Mouse (Mus musculus) splenic B cell, adult 2 months (primary cell): ENCODE measurements around the gene Adprh.
A peak's percentile ranks its signal among the peaks of the same experiment; 100 is the strongest.

ENCODE experiments used
- DNase-seq: peaks from one replicate; pipeline ENCODE4 v3.0.0-alpha.2; 2011; ENCODE audit warnings: low read depth, low spot score
- H3K27me3 ChIP-seq: 2 replicates; pipeline ENCODE4 v1.6.1; 2012; ENCODE audit warnings: mild to moderate bottlenecking, low read length, moderate library complexity, mixed read lengths; ENCODE audit not compliant: control insufficient read depth, poor library complexity, insufficient read depth, severe bottlenecking
- H3K36me3 ChIP-seq: 2 replicates; pipeline ENCODE4 v1.6.1; 2012; ENCODE audit warnings: mild to moderate bottlenecking, low read length, moderate library complexity, mixed read lengths; ENCODE audit not compliant: control insufficient read depth, poor library complexity, insufficient read depth, severe bottlenecking

The Adprh gene

GRCm38 (mm10) chr16:38440403-38440802 lies 12.1 kb downstream of the Adprh start:
- H3K36me3 ChIP-seq, result peaks cover 5% of the 10 kb centered on the region; the same call in 1 of the 2 replicates
- DNase-seq, result no peak
- no peaks in the 10 kb centered on the region; the same call in 1 of the 2 replicates for H3K27me3 ChIP-seq

GRCm38 (mm10) chr16:38439190-38439589 lies 13.3 kb downstream of the Adprh start:
- DNase-seq, result no peak
- Histone ChIP-seq H3K27me3 (no peaks in the 10 kb centered on the region; the same call in 1 of the 2 replicates), H3K36me3 (no peaks in the 10 kb centered on the region)

- no peaks in the 10 kb centered on the region for H3K36me3 ChIP-seq
- H3K27me3 ChIP-seq, result no peaks in the 10 kb centered on the region
- DNase-seq, result no peak
Measured at GRCm38 (mm10) chr16:38434295-38434795, 18.2 kb downstream of the Adprh start.

- DNase-seq, result no peak
- H3K36me3 ChIP-seq, result no peaks in the 10 kb centered on the region
- H3K27me3 ChIP-seq, result no peaks in the 10 kb centered on the region
Measured at GRCm38 (mm10) chr16:38433514-38433913, 19.0 kb downstream of the Adprh start.

- no peaks in the 10 kb centered on the region for H3K27me3 ChIP-seq
- no peak for DNase-seq
- no peaks in the 10 kb centered on the region for H3K36me3 ChIP-seq
Measured at GRCm38 (mm10) chr16:38432498-38433425, 19.7 kb downstream of the Adprh start, which contains the start of gene Pla1a. Pla1a (minus strand) TSS chr16:38433145.

- no peaks in the 10 kb centered on the region for H3K27me3 ChIP-seq
- no peak for DNase-seq
- no peaks in the 10 kb centered on the region for H3K36me3 ChIP-seq
Measured at GRCm38 (mm10) chr16:38431446-38432185, 20.9 kb downstream of the Adprh start.

- no peaks in the 10 kb centered on the region for H3K27me3 ChIP-seq
- DNase-seq, result no peak
Measured at GRCm38 (mm10) chr16:38425799-38426198, 26.7 kb downstream of the Adprh start.

GRCm38 (mm10) chr16:38425374-38425773 lies 27.1 kb downstream of the Adprh start:
- H3K36me3 ChIP-seq, result no peaks in the 10 kb centered on the region
- H3K27me3 ChIP-seq, result no peaks in the 10 kb centered on the region
- no peak for DNase-seq

More at GRCm38 (mm10) chr16:38425799-38426198, 26.7 kb downstream of the Adprh start:
- no peaks in the 10 kb centered on the region for H3K36me3 ChIP-seq

GRCm38 (mm10) chr16:38414953-38415352 lies 37.5 kb downstream of the Adprh start:
- Histone ChIP-seq H3K36me3 (no peaks in the 10 kb centered on the region), H3K27me3 (no peaks in the 10 kb centered on the region)
- DNase-seq, result no peak

- H3K36me3 ChIP-seq, result no peaks in the 10 kb centered on the region
- DNase-seq, result peak; percentile 9
- no peaks in the 10 kb centered on the region for H3K27me3 ChIP-seq
Measured at GRCm38 (mm10) chr16:38408416-38408815, 44.1 kb downstream of the Adprh start.

GRCm38 (mm10) chr16:38407584-38407983 lies 44.9 kb downstream of the Adprh start:
- no peaks in the 10 kb centered on the region for H3K27me3 ChIP-seq
- peak; percentile 62 for DNase-seq
- no peaks in the 10 kb centered on the region for H3K36me3 ChIP-seq

GRCm38 (mm10) chr16:38406708-38407107 lies 45.8 kb downstream of the Adprh start:
- peak; percentile 73 for DNase-seq
- no peaks in the 10 kb centered on the region for H3K36me3 ChIP-seq
- no peaks in the 10 kb centered on the region for H3K27me3 ChIP-seq

- Histone ChIP-seq H3K36me3 (no peaks in the 10 kb centered on the region), H3K27me3 (no peaks in the 10 kb centered on the region)
- DNase-seq, result no peak
Measured at GRCm38 (mm10) chr16:38406293-38406692, 46.2 kb downstream of the Adprh start.

- H3K27me3 ChIP-seq, result no peaks in the 10 kb centered on the region
- peak; percentile 72 for DNase-seq
- no peaks in the 10 kb centered on the region for H3K36me3 ChIP-seq
Measured at GRCm38 (mm10) chr16:38403639-38404038, 48.9 kb downstream of the Adprh start.

- H3K27me3 ChIP-seq, result no peaks in the 10 kb centered on the region
- H3K36me3 ChIP-seq, result no peaks in the 10 kb centered on the region
- DNase-seq, result no peak
Measured at GRCm38 (mm10) chr16:38401468-38401867, 51.0 kb downstream of the Adprh start.
